In the genomic region with DNA sequence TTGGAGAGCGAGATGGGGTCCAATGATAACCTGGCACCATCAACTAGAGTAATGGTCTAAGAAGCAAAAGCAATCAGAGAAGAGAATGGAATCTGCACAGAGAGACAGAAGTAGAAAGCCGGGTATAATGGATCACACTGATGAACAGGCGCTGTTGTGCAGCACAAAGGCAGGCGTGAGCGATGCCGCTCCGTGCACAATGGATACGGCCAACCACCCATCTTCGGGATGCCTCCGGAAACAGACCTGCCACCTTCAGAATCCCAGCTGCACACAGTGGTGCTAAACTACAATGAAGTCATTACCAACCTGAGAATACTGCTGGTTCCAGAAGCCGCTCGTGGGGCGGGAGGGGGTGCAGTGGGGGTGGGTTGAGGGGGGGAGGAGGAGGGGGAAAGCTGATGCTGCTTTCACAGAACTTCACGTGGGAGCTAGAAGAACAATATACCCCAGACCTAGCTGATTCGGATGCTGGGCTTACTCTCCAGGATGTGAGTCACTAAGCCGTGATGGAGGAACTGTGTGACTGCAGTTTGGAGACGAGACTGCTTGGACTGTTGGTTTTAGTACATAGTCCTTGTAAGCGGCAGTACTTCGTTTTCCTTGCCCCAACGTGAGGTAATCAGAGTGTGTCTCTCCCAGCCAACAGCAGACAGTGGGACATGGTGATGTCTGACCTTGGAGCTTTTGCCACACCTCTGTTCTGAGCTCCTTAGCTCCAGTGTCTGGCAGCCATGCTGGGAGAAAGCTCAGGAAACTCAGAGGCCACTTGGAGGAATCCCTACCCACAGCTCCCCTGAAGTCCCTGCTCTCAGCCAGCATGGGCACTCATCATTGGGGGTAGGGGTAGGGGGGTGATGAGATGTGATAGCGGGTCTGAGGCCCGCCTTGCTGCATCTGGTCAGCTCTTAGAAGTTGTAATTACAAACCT, we compare ENCODE assay signal across 18 mouse cellular contexts.
A peak's percentile ranks its signal among the peaks of the same experiment; 100 is the strongest.
DNase-seq lines count a peak whose midpoint lies in the region; ATAC-seq and TF ChIP-seq lines count a peak whose summit lies in the region.
"Had no signal": no experiment of that assay in that cellular context is flagged by ENCODE, and none has a peak within 500 bp of the region (broad histone marks: within the 10 kb centered on the region; RNA-seq: fewer than 3 reads in every experiment).

No protein-coding gene starts in this region.

- peak in 1 of 2 experiments; percentile 48 for DNase-seq in layer of hippocampus, adult 2 months (ENCODE audit: low spot score in 2 of 2)
- DNase-seq in layer of hippocampus, postnatal 36 days = no peak
- no peak for DNase-seq in Patski (ENCODE audit: low read depth, low spot score)
- no peak for DNase-seq in gastrocnemius, adult 8-10 months (ENCODE audit: low spot score in 2 of 2)
- DNase-seq in gastrocnemius, adult 18-20 months (ENCODE audit: low spot score) = no peak
- DNase-seq: adrenal gland, postnatal 36 days; cerebellum, postnatal 10 days; gastrocnemius, postnatal 10 days; kidney, adult 9 months; kidney, postnatal 4 days; lung, adult 2 months; spleen, adult 18-20 months; thymus, adult 2 months had no signal

- in situ Hi-C loops in Patski (cut with MboI; ENCODE audit: low pct_unique_long_range_greater_than_20kb) = no loop called here

- peak overlapping the region; percentile 73 for H3K27ac ChIP-seq in layer of hippocampus, adult 2 months
- peak overlapping the region; percentile 70 for H3K27ac ChIP-seq in hindbrain, embryonic 12.5 days
- H3K27ac ChIP-seq in neural tube, embryonic 13.5 days (replicated peaks) = peak overlapping the region; percentile 72
- H3K27ac ChIP-seq: macrophage; midbrain, embryonic 12.5 days; stomach, embryonic 15.5 days had no signal

- peak; percentile 41 for ATAC-seq in Patski
- ATAC-seq in hindbrain, embryonic 12.5 days (ENCODE audit: low FRiP score) = peak; percentile 66
- peak; percentile 85 for ATAC-seq in neural tube, embryonic 13.5 days (ENCODE audit: low read depth)

- CTCF ChIA-PET in Patski (lab: Charles Lee) = interaction anchor here (1.3 to 2.3 kb wide), 5 partner anchors 9 to 47 kb away, joined by 3 to 14 read pairs (median 5); no protein-coding TSS in a partner anchor

- 0 out of 2 replicates have a peak, but pooled peaks cover 3% of the 10 kb centered on the region for H3K9me3 ChIP-seq in hindbrain, embryonic 12.5 days (replicated peaks)
- H3K9me3 ChIP-seq in neural tube, embryonic 13.5 days = no peaks in the 10 kb centered on the region
- H3K9me3 ChIP-seq: midbrain, embryonic 12.5 days; stomach, embryonic 15.5 days had no signal

- no peaks in the 10 kb centered on the region for H3K27me3 ChIP-seq in Patski
- H3K27me3 ChIP-seq in hindbrain, embryonic 12.5 days = no peaks in the 10 kb centered on the region
- H3K27me3 ChIP-seq in neural tube, embryonic 13.5 days = no peaks in the 10 kb centered on the region
- H3K27me3 ChIP-seq: midbrain, embryonic 12.5 days; stomach, embryonic 15.5 days had no signal

- no peak overlapping the region for H3K4me3 ChIP-seq in layer of hippocampus, adult 2 months
- no peak overlapping the region for H3K4me3 ChIP-seq in hindbrain, embryonic 12.5 days
- H3K4me3 ChIP-seq in neural tube, embryonic 13.5 days = 0 out of 2 replicates have a peak overlapping the region, but pooled peaks have one; percentile 9
- H3K4me3 ChIP-seq: midbrain, embryonic 12.5 days; stomach, embryonic 15.5 days had no signal

- peaks cover 13% of the 10 kb centered on the region for H3K4me1 ChIP-seq in hindbrain, embryonic 12.5 days
- peaks cover 35% of the 10 kb centered on the region for H3K4me1 ChIP-seq in neural tube, embryonic 13.5 days (replicated peaks)
- H3K4me1 ChIP-seq: midbrain, embryonic 12.5 days; stomach, embryonic 15.5 days had no signal

- WGBS in hindbrain, embryonic 12.5 days = 69% methylated on average over 22 of the region's 22 CpGs
- 51% methylated on average over 22 of the region's 22 CpGs for WGBS in neural tube, embryonic 13.5 days

- H3K36me3 ChIP-seq in hindbrain, embryonic 12.5 days = no peaks in the 10 kb centered on the region
- no peaks in the 10 kb centered on the region for H3K36me3 ChIP-seq in neural tube, embryonic 13.5 days
- H3K36me3 ChIP-seq: midbrain, embryonic 12.5 days; stomach, embryonic 15.5 days had no signal

- POLR2A ChIA-PET in Patski (lab: Charles Lee) = interaction anchor here (1.4 kb wide), 1 partner anchor 13 kb away, joined by 4 read pairs; no protein-coding TSS in a partner anchor

- H3K9ac ChIP-seq in hindbrain, embryonic 12.5 days = no peak overlapping the region
- H3K9ac ChIP-seq in neural tube, embryonic 13.5 days = peak overlapping the region; percentile 49
- H3K9ac ChIP-seq: midbrain, embryonic 12.5 days; stomach, embryonic 15.5 days had no signal

- no peak for TF ChIP-seq CTCF in layer of hippocampus, adult 2 months (conservative IDR thresholded peaks at IDR 0.05)
- no peak for TF ChIP-seq CTCF in Patski (IDR thresholded peaks at IDR 0.05)

- H3K4me2 ChIP-seq in hindbrain, embryonic 12.5 days (replicated peaks) = no peak overlapping the region; the same call in 1 of the 2 replicates
- H3K4me2 ChIP-seq in neural tube, embryonic 13.5 days = peak overlapping the region; percentile 42
- H3K4me2 ChIP-seq: midbrain, embryonic 12.5 days; stomach, embryonic 15.5 days had no signal
